Mouse (Mus musculus): Measurements from ENCODE around the gene Ankrd13c.
"Not testable (repeated sequence)": the region's sequence is repeated elsewhere in the genome, so short reads cannot be mapped to it uniquely, and the experiment has no call there.

Ankrd13c gene

GRCm38 (mm10) chr3:157946843-157947358 lies at the start of gene Ankrd13c:
TSS of gene Ankrd13c (plus strand) at chr3:157947239.
- DNase-seq (ENCODE audit: low read depth, low spot score), result peak; percentile 88

GRCm38 (mm10) chr3:157897645-157898044 lies 49.4 kb upstream of the Ankrd13c start:
- DNase-seq (ENCODE audit: low read depth, low spot score), result no peak

GRCm38 (mm10) chr3:157899986-157900385 lies 47.1 kb upstream of the Ankrd13c start:
- no peak for DNase-seq (ENCODE audit: low read depth, low spot score)

- no peak for DNase-seq (ENCODE audit: low read depth, low spot score)
These were observed 45.3 kb upstream of the Ankrd13c start for GRCm38 (mm10) chr3:157901721-157902120.

GRCm38 (mm10) chr3:157908166-157908565 lies 38.9 kb upstream of the Ankrd13c start:
- no peak for DNase-seq (ENCODE audit: low read depth, low spot score)

- no peak for DNase-seq (ENCODE audit: low read depth, low spot score)
These were observed 36.8 kb upstream of the Ankrd13c start for GRCm38 (mm10) chr3:157910262-157910661.

- DNase-seq (ENCODE audit: low read depth, low spot score), result no peak
These were observed 34.9 kb upstream of the Ankrd13c start for GRCm38 (mm10) chr3:157912155-157912554.

- no peak for DNase-seq (ENCODE audit: low read depth, low spot score)
These were observed 30.7 kb upstream of the Ankrd13c start for GRCm38 (mm10) chr3:157916336-157916735.

- no peak for DNase-seq (ENCODE audit: low read depth, low spot score)
These were observed 25.7 kb upstream of the Ankrd13c start for GRCm38 (mm10) chr3:157921376-157921775.

GRCm38 (mm10) chr3:157923268-157923835 lies 23.7 kb upstream of the Ankrd13c start:
- no peak for DNase-seq (ENCODE audit: low read depth, low spot score)

- DNase-seq (ENCODE audit: low read depth, low spot score), result peak; percentile 57
These were observed 22.2 kb upstream of the Ankrd13c start, which contains the start of gene Cth for GRCm38 (mm10) chr3:157924692-157925328. TSS of gene Cth (minus strand) at chr3:157925077.

- DNase-seq (ENCODE audit: low read depth, low spot score), result no peak
These were observed 21.1 kb upstream of the Ankrd13c start for GRCm38 (mm10) chr3:157925706-157926510.

- DNase-seq (ENCODE audit: low read depth, low spot score), result no peak
These were observed 20.3 kb upstream of the Ankrd13c start for GRCm38 (mm10) chr3:157926761-157927160.

- DNase-seq (ENCODE audit: low read depth, low spot score), result no peak
These were observed 18.3 kb upstream of the Ankrd13c start for GRCm38 (mm10) chr3:157928731-157929130.

- no peak for DNase-seq (ENCODE audit: low read depth, low spot score)
These were observed 17.6 kb upstream of the Ankrd13c start for GRCm38 (mm10) chr3:157929417-157929816.

GRCm38 (mm10) chr3:157931592-157931991 lies 15.4 kb upstream of the Ankrd13c start:
- DNase-seq (ENCODE audit: low read depth, low spot score), result no peak

GRCm38 (mm10) chr3:157932074-157932473 lies 15.0 kb upstream of the Ankrd13c start:
- no peak for DNase-seq (ENCODE audit: low read depth, low spot score)

GRCm38 (mm10) chr3:157933223-157933622 lies 13.8 kb upstream of the Ankrd13c start:
- DNase-seq (ENCODE audit: low read depth, low spot score), result not testable (repeated sequence)

GRCm38 (mm10) chr3:157934301-157934823 lies 12.7 kb upstream of the Ankrd13c start:
- no peak for DNase-seq (ENCODE audit: low read depth, low spot score)

GRCm38 (mm10) chr3:157938585-157938984 lies 8.5 kb upstream of the Ankrd13c start:
- no peak for DNase-seq (ENCODE audit: low read depth, low spot score)

GRCm38 (mm10) chr3:157947383-157948280 lies 593 bp downstream of the Ankrd13c start:
- peak; percentile 25 for DNase-seq (ENCODE audit: low read depth, low spot score)
